Mouse (Mus musculus) embryonic facial prominence, embryonic 11.5 days (tissue): ENCODE results near the gene Atg9b. TPM values are rescaled to one million over a fixed set of nuclear protein-coding genes. Genes with fewer than 3 reads are reported as not detected.

Source experiments
- polyA plus RNA-seq: library from polyadenylated mRNA; unstranded; fragments of >200 nt; fragmentation: Nextera tagmentation; extraction: Ambion mirVana; gene quantifications from 2 replicates; pipeline ENCODE4 v1.2.1, GENCODE M21; 2014

Gene Atg9b
- polyA plus RNA-seq, 1 experiment from 2014 or later, result 0.21 TPM

Other genes with a start within 250 kb of the Atg9b start
- gene Nupl2, start 227.2 kb downstream of the Atg9b start, polyA plus RNA-seq, result 21.1 and 22.1 TPM in 2 replicates
- 3.7 and 4.2 TPM in 2 replicates for gene Kcnh2, start 40.5 kb downstream of the Atg9b start, polyA plus RNA-seq
- 3.2 and 4.2 TPM in 2 replicates for gene Nos3, start 27.3 kb downstream of the Atg9b start, polyA plus RNA-seq
- gene Abcb8, start 1.5 kb upstream of the Atg9b start, polyA plus RNA-seq, result 27.0 and 27.4 TPM in 2 replicates
- 0.42 and 0.45 TPM in 2 replicates for gene Asic3, start 21.2 kb upstream of the Atg9b start, polyA plus RNA-seq
- 49.9 and 50.8 TPM in 2 replicates for gene Cdk5, start 31.4 kb upstream of the Atg9b start, polyA plus RNA-seq
- 16.5 and 20.6 TPM in 2 replicates for gene Slc4a2, start 31.7 kb upstream of the Atg9b start, polyA plus RNA-seq
- gene Fastk, start 53.1 kb upstream of the Atg9b start, polyA plus RNA-seq, result 77.8 and 88.2 TPM in 2 replicates
- 20.2 and 24.7 TPM in 2 replicates for gene Tmub1, start 55.7 kb upstream of the Atg9b start, polyA plus RNA-seq
- gene Agap3, start 60.0 kb upstream of the Atg9b start, polyA plus RNA-seq, result 40.0 and 45.1 TPM in 2 replicates
- gene Gbx1, start 135.1 kb upstream of the Atg9b start, polyA plus RNA-seq, result 0.07 and 0.13 TPM in 2 replicates
- 0.24 and 0.36 TPM in 2 replicates for gene Asb10, start 148.8 kb upstream of the Atg9b start, polyA plus RNA-seq
- not detected in 2 replicates for gene 4931409K22Rik, start 164.7 kb upstream of the Atg9b start, polyA plus RNA-seq
- 148 and 159 TPM in 2 replicates for gene Abcf2, start 185.3 kb upstream of the Atg9b start, polyA plus RNA-seq
- 6.4 and 7.1 TPM in 2 replicates for gene Chpf2, start 194.6 kb upstream of the Atg9b start, polyA plus RNA-seq
- gene Smarcd3, start 232.3 kb upstream of the Atg9b start, polyA plus RNA-seq, result 46.2 and 47.1 TPM in 2 replicates